Mouse (Mus musculus) adrenal gland, adult 18-20 months (tissue): ENCODE data around the gene Car8. TPM values are rescaled to one million over a fixed set of nuclear protein-coding genes. Genes with fewer than 3 reads are reported as not detected.
A peak's percentile ranks its signal among the peaks of the same experiment; 100 is the strongest.

ENCODE experiments used
- DNase-seq, 2 experiments: peaks; one replicate each; pipeline ENCODE4 v3.0.0; 2021 to 2022; ENCODE audit warnings: low spot score in 2 of 2
- long read RNA-seq, 2 experiments: library from polyadenylated mRNA; stranded (forward); transcript quantifications; one replicate each; pipeline ENCODE4 v2.0.0; 2021
- total RNA-seq, 2 experiments: library from RNA; stranded (reverse); gene quantifications; 1 replicate in 1 of 2; 2 replicates in 1 of 2; pipeline ENCODE4 v1.2.3; 2021

The Car8 gene
- total RNA-seq, result 10 to 100 TPM in 1 of 2 experiments, 1 to 10 TPM in 1; 3.0 to 30.6 TPM
- long read RNA-seq, experiment 1, partial matches to known transcripts, result 0 of 4 reads
- long read RNA-seq, experiment 1, other reads (novel, unspliced or antisense), result 0 of 4 reads
- long read RNA-seq, experiment 2, transcript Car8-201 (9 exons, 3,853 nt), result major isoform, 40 of 52 reads
- long read RNA-seq, experiment 2, partial matches to known transcripts, result 4 of 52 reads
- long read RNA-seq, experiment 2, other reads (novel, unspliced or antisense), result 8 of 52 reads

DNA sequence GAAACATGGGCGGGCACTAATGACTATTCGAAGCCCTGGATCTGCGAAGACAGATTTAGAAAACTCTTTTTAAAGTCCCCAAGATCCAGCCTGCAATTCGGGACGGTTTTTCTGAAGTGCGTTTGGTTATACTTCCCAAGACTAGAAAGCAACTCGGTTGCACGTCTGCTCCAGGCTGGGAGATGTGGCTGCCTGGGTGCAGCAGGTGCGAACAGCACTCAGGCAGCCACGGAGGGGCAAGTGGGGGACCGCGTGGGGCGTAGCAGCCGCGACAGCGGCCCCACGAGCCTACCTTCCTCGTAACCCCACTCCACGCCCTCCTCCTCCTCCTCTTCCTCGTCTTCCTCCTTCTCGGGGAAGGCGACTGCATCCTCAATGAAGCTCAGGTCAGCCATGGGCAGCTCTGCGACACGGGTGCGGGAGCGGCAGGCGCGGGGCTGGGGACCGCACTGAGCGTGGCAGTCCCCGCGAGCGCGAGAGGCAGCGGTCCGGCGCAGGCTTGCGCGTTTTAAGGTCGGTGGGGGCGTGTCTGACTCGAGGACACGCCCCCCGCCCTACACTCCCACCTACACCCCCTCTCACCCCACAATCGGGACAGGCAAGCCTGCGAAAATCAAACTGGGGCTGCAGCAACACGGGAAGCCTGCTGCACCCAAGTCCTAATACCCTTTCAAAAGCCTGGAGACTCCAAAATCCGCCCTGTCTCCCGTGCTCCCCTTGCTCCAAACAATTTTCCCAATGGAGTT is at the start of gene Car8:
Car8 (minus strand) TSS at position 482 of the 746 bp plus-strand sequence.
- peak; percentile 49 to 55 for DNase-seq

- DNase-seq, result no peak
These were observed 46.1 kb upstream of the Car8 start for GRCm38 (mm10) chr4:8284934-8285333.

GRCm38 (mm10) chr4:8278159-8278558 is 39.3 kb upstream of the Car8 start:
- DNase-seq, result no peak

GRCm38 (mm10) chr4:8249805-8250204 is 11.0 kb upstream of the Car8 start:
- no peak for DNase-seq

DNA sequence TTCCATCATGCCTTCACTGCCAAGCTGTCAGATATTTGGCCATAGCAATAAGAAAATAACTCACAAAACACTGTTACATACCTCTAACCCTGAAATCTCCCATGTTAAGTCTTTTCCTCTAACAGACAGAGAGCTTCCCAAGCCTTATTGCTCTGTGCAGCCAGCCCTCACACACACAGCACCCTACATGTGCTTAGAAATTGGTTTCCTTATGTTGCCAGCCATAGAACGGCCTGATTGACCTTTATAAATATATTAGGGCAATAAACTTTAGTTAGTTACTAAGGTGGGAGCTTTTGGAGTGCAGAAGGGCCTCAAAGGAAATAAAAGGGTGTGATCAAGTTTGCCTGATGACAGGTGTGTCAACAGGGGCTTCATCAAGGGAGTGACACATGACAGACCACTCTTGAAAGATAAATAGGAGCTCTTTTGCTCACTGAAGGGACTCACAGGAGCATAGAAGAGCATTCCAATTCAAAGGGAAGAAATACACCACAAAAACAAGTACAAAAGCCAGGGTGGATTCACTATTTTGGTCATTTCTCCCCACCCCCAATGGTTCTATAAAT is 6.7 kb upstream of the Car8 start:
- DNase-seq, result no peak

GRCm38 (mm10) chr4:8245062-8245461 is 6.2 kb upstream of the Car8 start:
- DNase-seq, result no peak

GRCm38 (mm10) chr4:8239699-8240098 is 858 bp upstream of the Car8 start:
- no peak for DNase-seq

DNA sequence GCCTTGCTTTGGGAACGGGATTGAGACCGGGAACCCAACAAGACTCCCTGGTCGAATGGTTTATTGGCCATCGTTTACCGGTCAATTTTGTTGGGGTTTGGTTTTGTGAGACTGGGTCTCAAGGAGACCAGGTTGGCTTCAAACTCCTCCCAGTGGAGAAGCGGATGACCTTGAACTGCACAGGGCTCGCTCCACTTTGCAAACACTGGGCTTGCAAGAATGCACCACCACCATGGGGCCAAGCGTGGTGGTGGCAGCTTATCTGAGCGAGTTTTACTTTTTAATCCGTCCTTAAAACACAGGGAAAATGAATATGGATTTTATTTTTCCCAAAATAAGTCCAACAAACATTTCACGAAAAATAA is 447 bp upstream of the Car8 start:
- DNase-seq, result no peak

- DNase-seq, result no peak
These were observed 6.3 kb downstream of the Car8 start for GRCm38 (mm10) chr4:8232393-8233111.

DNA sequence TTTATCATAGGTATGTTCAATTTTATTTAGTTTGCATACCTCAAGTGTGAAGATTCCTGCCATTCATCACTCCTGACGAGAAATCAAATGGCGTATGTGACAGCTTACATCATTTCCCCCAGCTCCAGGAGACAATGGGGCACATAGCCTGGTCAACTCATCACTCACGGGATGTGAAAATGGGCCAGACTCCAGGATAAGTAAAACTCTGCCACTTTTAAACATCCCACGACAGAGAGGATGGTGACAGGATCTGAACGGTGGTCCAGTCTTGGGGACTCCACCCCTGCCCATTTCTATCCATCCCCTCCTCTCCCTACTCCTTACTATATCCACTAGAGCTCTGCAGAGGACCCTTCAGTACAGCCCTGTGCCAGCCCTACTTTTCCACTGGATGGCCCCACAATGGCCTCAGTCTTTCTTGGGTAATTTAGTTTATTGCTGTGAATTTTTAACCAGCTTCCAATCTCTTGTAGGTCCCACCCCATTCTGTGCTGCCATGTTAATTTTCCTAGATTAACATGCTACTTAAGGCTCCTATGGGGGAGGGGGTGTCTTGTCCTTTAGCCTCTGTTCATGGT is 7.5 kb downstream of the Car8 start:
- no peak for DNase-seq

DNA sequence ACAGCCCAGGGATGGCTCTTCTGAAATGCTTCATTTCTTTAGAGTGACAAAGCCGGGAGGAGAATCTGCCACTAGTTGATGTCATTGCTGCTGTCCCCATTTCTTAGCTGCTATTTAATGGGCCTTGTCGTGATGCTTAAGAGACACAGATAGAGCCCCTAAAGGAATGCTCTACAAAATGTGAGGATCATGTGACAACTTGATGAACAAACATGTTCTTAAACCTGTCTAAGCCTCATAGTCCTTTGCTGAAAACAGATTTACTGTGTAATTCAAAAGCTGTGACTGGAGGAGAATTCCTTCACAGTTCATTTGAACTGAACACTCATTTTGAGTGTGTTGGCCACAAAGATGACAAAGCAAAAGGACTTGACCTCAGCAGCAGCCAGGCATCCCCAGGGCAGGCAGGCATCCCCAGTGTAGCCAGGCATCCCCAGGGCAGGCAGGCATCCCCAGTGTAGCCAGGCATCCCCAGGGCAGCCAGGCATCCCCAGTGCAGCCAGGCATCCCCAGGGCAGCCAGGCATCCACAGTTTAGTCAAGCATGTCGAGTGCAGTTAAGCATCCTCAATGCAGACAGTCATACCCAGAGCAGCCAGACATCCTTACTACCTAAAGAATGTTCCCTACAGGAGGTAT is 9.1 kb downstream of the Car8 start:
- no peak for DNase-seq

DNA sequence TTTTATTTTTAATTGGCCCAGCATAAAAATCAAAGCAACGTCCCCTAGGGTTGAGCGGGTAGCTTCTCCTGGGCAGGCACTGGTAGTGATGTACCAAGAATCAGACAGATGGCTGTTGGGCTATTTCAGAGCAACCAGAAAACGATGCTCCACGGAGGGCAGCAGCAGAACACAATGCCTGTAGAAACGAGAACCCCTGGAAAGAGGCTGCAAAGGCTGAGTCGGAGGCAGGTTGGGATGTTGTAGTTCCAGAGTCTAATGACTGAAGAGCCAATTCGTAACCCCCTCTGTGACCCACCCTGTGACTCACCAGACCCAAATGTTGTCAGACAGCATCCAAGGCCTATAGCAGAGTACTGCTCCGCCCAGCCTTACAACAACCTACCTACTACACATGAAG is 19.9 kb downstream of the Car8 start:
- no peak for DNase-seq

- no peak for DNase-seq
These were observed 20.8 kb downstream of the Car8 start for GRCm38 (mm10) chr4:8218004-8218403.

DNA sequence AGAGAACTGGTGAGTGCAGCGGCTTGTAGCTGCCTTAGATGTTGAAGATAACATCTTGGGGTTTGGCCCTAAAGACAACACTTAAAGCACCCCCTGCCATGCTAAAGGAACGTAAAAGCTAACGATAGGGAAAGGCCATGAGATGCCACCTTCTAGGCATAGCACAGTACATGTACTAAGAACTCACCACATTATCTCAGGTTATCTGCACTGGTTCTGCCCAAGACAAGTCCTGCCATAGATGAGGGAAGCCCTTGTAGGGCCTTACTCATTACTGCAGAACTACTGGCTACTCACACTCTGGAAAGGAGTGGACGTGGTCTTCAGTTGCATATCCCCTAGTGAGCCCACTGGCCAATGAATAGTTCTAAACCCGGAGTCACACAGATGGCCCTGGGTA is 21.6 kb downstream of the Car8 start:
- no peak for DNase-seq

GRCm38 (mm10) chr4:8216551-8216950 is 22.3 kb downstream of the Car8 start:
- DNase-seq, result no peak

DNA sequence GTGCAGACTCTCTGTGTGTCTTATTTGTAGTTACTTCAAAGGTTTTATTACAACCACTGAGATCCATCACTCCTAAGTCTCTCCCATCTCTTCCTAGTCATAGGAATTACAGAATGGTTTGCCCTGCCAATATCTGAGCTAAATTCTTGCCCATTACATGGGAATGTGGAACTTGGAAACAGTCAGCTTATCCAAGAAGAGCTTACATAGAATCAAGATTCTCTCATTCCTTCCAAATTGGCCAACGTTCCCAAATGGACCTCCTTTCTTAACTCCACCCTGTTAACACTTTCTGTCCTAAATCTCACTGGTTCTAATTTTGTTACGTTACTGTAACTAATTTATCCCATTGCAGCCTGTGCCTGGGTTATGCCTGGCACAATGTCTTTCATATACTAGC is 25.2 kb downstream of the Car8 start:
- DNase-seq, result no peak

DNA sequence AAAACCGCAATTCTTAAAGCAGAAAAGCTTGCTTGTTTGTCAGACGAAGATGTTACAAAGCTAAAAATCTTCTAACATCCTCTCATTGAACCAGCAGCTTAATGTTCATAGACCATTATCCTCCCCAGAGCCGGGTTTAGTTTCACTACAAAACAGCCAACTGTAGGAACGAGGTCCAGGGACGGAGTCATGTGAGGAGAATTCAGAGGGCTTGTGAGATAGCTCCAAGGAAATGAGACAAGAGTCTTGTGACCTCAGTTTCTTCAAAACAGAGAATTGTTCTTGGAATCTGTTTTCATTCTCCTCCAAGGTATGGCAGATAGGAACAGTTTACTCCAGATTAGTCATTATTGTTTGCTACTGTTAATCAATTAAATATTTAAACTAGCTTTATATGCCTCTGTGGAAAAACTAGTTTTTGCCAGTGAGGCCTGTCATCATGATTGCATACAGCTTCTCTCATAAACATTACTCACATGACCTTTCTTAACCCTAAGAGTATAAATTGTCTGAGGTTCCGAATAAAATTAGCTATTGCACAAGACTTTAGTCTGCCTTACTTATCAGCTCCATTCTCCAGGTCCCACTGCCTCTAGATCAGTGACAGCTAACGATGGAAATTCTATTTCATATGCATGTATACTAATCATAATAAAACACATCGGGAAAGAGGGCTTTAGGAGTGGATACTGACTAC is 25.8 kb downstream of the Car8 start:
- DNase-seq, result no peak

DNA sequence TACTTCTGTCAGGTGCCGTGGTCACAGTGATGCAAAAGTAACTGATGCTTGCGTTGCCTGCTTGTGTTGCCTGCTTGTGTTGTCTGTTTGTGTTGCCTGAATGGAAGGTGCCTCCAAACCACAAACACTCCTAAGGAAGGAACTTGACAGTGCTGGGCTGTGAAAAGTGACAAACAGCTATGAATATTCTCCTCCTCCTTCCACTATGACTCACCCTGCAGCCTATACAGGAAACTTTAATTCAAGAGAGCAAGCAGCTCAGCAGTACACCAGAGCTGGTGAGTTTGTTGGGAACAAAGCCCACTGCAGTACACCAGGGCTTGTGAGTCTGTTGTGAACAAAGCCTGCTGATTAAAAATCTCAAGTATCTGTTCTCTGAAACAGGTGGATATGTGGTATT is 28.4 kb downstream of the Car8 start:
- no peak for DNase-seq

DNA sequence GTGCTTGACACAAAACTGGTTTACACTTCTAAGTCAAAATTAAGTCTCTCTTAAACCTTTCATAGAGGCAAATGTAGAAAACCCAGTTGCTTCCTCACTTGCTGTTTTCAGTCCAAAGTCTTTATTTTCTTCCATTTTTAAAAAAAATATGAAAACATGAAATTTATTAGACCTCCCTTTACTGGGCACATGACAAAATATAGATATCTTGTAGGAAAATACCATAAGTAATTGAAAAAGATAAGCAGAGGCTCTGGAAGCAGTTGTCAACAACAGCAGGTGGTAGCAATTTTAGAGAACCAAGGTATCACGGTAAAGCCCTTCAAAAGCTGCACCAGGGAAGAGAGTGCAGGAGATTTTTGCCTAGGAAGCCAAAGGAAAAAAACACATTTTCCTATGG is 30.9 kb downstream of the Car8 start:
- no peak for DNase-seq

GRCm38 (mm10) chr4:8206918-8207573 is 31.8 kb downstream of the Car8 start:
- no peak for DNase-seq
